Mouse (Mus musculus) gastrocnemius, adult 2 months (tissue): Measurements from ENCODE around the gene Ptprt. TPM values are rescaled to one million over a fixed set of nuclear protein-coding genes. Genes with fewer than 3 reads are reported as not detected.

Experiments
- DNase-seq: peaks from one replicate; pipeline ENCODE4 v3.0.0; 2022
- H3K27ac ChIP-seq: fragments of 200-600 bp; 2 replicates; pipeline ENCODE4 v1.8.1; 2022; ENCODE audit warnings: mild to moderate bottlenecking
- H3K4me3 ChIP-seq: fragments of 200-600 bp; 2 replicates; pipeline ENCODE4 v1.8.1; 2022; ENCODE audit warnings: mild to moderate bottlenecking, moderate library complexity
- CTCF ChIP-seq: fragments of 200-600 bp; IDR thresholded peaks from 2 replicates; pipeline ENCODE4 v1.8.1; 2022; ENCODE audit warnings: antibody characterized with exemption, mild to moderate bottlenecking, moderate library complexity
- intact Hi-C: fragments of 180-260 bp; cut with DNase I; formaldehyde crosslinking; loops from one replicate; pipeline ENCODE4 v1.15.1; 2025
- total RNA-seq, 2 experiments: library from RNA; stranded (reverse); gene quantifications; 2 replicates each; pipeline ENCODE4 v1.2.3; 2021

The Ptprt gene
- total RNA-seq, 2 experiments from 2014 or later = 0.18 to 0.92 TPM

- intact Hi-C loops = no loop called here
- no peak for TF ChIP-seq CTCF
- no peak overlapping the region for H3K27ac ChIP-seq
- no peak for DNase-seq
- H3K4me3 ChIP-seq = no peak overlapping the region
These were observed 951.6 kb downstream of the Ptprt start for GRCm38 (mm10) chr2:161709316-161709715.

DNA sequence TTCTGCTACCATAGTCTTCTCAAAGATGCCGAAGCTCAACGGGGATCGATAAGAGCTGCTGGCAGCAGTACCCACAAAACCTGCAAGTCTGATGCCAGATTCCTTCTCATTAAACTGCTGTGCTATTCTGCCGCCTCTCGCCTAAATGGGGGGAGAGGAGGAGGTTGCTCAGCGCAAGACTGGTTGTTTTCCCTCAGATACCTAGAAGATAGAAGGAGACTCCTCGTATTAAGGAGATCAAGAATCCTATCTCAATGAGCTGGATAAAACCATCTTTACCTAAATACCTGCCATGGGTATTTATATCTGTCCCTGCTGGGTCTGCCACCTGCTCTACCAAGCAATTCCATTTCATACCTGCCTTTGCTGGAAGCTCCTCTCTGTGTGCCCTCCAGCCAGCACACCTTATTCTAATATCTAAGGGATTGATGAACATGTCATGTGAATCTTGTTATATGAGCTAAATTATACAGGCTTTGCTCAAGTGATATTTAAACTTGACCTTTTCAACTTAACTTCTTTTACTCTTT, 954.5 kb downstream of the Ptprt start:
- DNase-seq = no peak
- no peak for TF ChIP-seq CTCF
- Histone ChIP-seq H3K4me3 (no peak overlapping the region), H3K27ac (no peak overlapping the region)
- intact Hi-C loops = no loop called here

DNA sequence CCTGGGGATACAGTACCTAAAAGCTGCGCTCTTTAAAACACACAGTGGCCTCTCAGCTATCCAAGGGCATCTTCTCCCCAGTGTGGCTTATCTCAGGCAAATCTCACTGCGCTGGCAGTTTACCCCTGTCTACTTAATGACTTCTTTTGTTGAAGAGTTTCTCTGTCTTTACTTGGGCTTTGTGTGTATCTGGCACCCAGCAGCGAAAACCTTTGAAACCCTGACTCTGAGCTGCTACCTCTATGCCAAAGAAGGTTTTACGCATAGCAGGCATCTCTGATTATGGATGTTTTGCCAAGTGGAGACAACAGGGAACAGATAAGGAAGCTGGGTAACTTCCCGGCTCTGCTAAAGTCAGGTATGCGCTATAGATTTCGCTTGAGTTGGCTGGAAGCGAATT, 956.1 kb downstream of the Ptprt start:
- no peak for DNase-seq
- no peak for TF ChIP-seq CTCF
- H3K4me3 ChIP-seq = no peak overlapping the region
- H3K27ac ChIP-seq = no peak overlapping the region
- intact Hi-C loops = no loop called here

DNA sequence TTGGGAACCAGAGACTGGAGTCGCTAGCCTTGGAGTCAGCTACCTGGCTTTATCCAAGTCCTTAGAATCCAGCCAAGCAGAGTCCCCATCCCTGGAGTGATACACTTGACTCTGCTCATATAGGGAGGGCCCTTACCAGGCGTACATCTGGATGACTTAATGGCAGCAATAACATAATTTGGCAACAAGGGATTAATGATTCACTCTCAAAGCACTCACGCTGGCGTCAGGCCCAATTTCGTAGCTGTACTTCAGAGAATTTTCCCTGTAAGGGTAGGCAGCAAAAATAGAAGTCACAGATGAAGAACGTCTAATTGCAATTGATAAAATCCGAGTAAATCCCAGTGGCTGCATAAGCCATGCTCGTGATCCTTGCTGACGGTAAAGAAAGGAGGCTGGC, 956.5 kb downstream of the Ptprt start:
- no peak for TF ChIP-seq CTCF
- intact Hi-C loops = no loop called here
- Histone ChIP-seq H3K4me3 (no peak overlapping the region), H3K27ac (no peak overlapping the region)
- DNase-seq = peak; percentile 51

DNA sequence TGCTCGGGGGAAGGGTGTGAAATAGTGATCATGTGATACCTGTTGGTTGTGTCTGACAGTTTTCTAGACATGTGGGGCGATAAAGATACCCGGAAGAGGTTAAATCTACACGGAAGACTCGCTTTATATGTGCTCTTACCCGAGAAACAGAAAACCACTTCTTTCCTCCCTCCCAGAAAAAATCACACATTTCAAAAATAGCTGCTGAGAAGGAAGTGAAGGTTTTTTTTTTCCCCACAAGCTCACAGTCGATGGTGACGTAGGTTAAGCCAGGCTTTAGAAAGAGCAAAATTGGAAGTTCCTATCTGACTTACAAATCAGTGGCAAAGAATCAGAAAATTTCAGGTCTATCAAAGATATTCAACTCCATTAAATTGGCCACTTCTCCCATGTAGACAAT, 965.1 kb downstream of the Ptprt start:
- DNase-seq = no peak
- no peak overlapping the region for H3K4me3 ChIP-seq
- TF ChIP-seq CTCF = no peak
- intact Hi-C loops = no loop called here
- H3K27ac ChIP-seq = no peak overlapping the region

GRCm38 (mm10) chr2:161668302-161668986, 992.5 kb downstream of the Ptprt start:
- Histone ChIP-seq H3K27ac (no peak overlapping the region), H3K4me3 (no peak overlapping the region)
- TF ChIP-seq CTCF = no peak
- intact Hi-C loops = no loop called here
- DNase-seq = no peak

GRCm38 (mm10) chr2:161661912-161662311, 999.0 kb downstream of the Ptprt start:
- no peak for DNase-seq
- Histone ChIP-seq H3K4me3 (no peak overlapping the region), H3K27ac (no peak overlapping the region)
- intact Hi-C loops = no loop called here
- TF ChIP-seq CTCF = no peak

- no peak overlapping the region for H3K4me3 ChIP-seq
- no peak for DNase-seq
- no peak overlapping the region for H3K27ac ChIP-seq
- TF ChIP-seq CTCF = peak; percentile 30
- intact Hi-C loops = no loop called here
These were observed 1000.1 kb downstream of the Ptprt start for GRCm38 (mm10) chr2:161660827-161661226.

- no peak overlapping the region for H3K4me3 ChIP-seq
- H3K27ac ChIP-seq = no peak overlapping the region
- intact Hi-C loops = no loop called here
- DNase-seq = no peak
- no peak for TF ChIP-seq CTCF
These were observed 1003.9 kb downstream of the Ptprt start for GRCm38 (mm10) chr2:161657046-161657445.

DNA sequence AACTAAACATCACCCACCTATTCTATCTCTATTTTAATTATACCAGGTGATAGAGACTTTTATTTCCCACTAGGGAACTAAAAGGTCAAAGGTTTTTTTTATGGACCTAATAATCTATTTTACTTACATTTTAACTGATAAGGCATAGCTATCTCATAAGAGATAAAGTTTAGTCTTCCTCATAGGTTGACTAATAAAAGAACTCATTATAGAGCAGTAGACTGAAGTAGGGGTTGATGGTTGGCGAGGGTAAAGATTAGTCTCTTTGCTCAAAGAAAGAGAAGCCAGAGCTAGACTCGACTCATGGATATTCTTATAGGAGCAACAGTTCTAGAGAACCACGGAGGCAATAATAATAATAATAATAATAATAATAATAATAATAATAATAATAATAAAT, 1004.3 kb downstream of the Ptprt start:
- no peak for TF ChIP-seq CTCF
- Histone ChIP-seq H3K27ac (no peak overlapping the region), H3K4me3 (no peak overlapping the region)
- no peak for DNase-seq
- intact Hi-C loops = no loop called here

DNA sequence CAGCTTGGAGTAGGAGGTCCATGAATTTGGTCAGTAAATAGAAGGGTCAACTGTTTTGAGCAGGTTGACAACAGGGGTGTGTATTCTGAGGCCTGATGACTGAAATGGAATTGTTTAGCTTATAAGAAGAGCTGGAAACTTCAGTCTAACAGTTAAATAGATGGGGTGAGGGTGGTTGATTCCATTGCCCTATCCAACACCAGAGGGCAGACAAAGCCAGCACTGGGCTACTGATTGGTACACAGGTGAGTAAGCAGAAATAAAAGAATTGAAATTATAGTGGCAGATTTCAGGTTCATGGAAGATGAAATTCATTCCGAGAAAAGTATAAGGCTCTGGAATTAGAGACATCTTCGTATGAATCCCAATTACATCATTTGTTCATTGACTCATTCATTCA, 1020.1 kb downstream of the Ptprt start:
- no peak for TF ChIP-seq CTCF
- no peak overlapping the region for H3K27ac ChIP-seq
- DNase-seq = no peak
- H3K4me3 ChIP-seq = no peak overlapping the region
- intact Hi-C loops = no loop called here

DNA sequence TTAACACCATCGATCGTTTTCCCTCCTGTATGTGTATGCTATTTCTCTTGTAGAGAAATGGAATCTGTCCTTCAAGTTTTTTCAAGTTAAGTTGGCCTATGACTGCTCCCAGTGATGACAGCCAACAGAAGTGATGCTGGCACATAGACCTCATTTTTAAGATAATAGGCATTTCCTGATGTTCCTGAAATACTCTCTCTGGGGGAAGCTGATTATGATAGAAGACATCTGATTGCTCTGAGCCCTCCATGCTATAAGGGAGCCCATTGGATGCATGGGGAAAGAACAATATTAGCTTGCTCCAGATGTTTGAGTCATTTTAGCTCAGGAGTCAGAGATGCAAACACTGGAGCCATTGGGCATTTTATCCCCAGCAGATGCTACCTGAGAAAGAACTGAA, 1026.9 kb downstream of the Ptprt start:
- H3K4me3 ChIP-seq = no peak overlapping the region
- no peak for TF ChIP-seq CTCF
- no peak overlapping the region for H3K27ac ChIP-seq
- intact Hi-C loops = no loop called here
- no peak for DNase-seq

DNA sequence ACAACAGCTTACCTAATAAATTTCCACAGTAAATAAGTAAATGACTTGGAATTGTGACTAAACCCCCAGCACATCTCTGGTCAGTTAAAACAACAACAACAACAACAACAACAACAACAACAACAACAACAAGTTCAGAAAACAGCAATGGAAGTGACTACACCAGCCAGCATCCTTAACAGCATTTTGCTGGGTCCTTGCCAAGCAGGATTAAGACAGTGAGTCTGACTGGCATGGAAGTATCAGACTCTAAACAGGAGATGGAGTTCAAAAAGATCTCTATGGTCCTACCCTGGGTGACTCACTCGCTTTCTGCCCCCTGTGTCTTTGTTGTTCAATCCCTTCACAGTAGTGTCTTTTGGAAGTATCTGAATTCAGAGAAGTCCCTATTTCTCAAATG, 1035.1 kb downstream of the Ptprt start:
- Histone ChIP-seq H3K27ac (no peak overlapping the region), H3K4me3 (no peak overlapping the region)
- DNase-seq = no peak
- intact Hi-C loops = no loop called here
- TF ChIP-seq CTCF = no peak

GRCm38 (mm10) chr2:161608401-161608800, 1052.5 kb downstream of the Ptprt start:
- no peak overlapping the region for H3K27ac ChIP-seq
- no peak for TF ChIP-seq CTCF
- no peak overlapping the region for H3K4me3 ChIP-seq
- DNase-seq = no peak
- intact Hi-C loops = no loop called here

DNA sequence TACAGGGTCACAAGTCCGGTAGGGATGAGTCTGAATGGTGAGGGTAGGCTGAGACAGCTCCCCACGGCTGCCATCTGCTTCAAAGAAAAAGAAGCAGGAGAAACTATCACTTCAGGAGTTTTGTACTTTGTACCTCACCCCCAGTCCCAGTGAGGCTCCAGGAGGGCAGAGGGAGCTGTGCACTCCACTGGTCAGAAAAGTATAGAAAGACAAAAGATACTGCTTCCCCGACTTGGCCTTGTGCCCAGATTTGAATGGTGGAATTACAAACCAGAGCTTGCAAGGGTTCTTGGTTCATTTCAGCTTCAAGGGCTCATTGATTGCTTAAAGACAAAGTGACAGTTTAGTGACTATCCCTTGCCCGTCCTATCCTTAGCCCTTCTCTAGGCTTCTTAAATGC, 1053.6 kb downstream of the Ptprt start:
- DNase-seq = no peak
- H3K27ac ChIP-seq = no peak overlapping the region
- H3K4me3 ChIP-seq = no peak overlapping the region
- intact Hi-C loops = no loop called here
- no peak for TF ChIP-seq CTCF
